Mouse (Mus musculus) adipocyte (in vitro differentiated cells): ENCODE measurements around the gene 1810062G17Rik.
A peak's percentile ranks its signal among the peaks of the same experiment; 100 is the strongest.

Experiments
- DNase-seq: peaks from one replicate; pipeline ENCODE4 v3.0.0-alpha.2; 2016; ENCODE audit warnings: low spot score

1810062G17Rik gene

DNA sequence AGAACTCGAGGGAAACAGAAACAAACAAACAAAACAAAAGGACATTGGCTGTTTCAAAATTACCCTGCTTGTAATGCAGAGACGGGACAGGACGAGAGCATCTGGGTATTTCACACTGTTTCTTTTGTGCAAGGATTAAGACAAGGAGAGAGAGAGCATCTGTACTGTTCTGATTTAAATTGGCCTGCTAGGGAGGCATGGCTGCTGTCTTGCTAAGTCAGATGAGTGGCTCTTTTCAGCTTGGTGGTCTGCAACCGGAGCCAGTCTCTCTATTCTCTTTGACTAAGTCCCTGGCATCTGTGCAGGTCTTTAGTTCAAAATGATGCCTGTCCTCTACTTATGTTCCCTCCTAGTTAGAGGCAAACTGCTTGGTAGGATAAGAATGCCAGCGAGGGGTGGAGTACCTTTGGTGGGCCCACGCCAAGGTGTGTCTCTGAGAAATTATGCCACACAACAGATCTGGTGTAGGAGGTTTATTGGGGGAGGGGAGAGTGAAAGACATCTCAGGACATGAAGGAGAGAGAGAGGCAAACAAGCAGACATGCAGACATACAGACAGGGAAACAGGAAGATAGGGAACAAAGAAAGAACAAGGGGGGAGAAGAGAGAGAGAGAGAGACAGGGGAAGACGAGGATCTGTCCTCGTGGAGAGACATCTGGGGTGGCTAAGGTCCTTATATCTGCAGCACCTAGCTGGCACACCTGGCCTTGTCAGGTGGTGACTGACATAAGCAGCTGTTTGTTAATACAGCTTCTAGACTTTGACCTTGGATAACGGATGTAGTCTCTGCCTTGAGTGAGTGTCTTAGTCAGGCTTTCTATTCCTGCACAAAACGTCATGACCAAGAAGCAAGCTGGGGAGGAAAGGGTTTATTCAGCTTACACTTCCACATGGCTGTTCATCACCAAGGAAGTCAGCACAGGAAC is 30.3 kb downstream of the 1810062G17Rik start:
- no peak for DNase-seq

GRCm38 (mm10) chr3:36511491-36511890 is 35.8 kb downstream of the 1810062G17Rik start:
- no peak for DNase-seq

- DNase-seq = no peak
Observed at GRCm38 (mm10) chr3:36516196-36516595, 40.5 kb downstream of the 1810062G17Rik start.

DNA sequence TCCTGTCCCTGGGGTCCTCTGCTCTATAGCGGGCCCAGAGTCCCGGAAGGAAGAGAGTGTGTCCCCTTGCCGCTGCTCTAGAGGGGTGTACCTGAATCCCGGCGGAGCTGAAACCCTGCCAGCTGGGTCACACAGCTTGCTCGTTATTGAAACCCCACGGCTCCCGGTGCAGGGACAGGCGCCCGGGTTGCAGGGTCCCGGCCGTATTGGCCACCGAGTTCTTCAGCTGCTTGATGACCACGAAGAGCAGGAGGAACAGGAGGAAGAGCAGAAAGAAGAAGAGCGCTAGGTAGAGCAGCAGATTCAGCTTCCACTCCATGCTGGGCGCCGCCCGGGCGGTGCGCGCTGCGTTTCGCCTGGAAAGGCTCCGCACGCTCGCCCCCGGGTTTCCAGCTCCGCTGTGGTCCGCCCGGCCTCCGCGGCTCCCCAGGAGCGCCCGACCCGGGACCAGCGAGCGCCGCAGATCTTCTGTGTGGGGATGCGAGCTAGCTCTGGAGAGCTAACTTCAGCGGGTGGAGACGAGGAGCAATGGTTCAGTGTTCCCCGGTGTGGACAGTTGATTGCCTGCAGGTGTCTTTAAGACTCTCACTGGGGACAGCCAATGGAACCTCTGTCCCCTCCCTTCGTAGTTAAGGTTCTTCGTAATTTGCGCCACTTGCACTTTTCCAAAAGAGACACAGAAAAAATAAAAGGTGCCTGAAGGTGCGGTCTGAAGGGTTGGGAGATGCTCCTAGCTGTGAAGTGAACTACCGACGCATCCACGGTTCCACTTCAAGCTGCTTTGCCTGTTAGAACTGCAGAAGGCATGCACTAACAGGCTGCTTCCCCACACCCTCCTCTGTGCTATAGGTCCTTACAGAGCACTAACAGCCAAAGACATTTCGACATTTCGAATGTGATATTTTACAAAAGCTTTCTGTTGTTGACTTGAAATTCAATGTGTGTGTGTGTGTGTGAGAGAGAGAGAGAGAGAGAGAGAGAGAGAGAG is 45.6 kb downstream of the 1810062G17Rik start, which contains the start of gene Gm11549:
Gene Gm11549 (minus strand): TSS at position 741 of the 988 bp plus-strand sequence.
- DNase-seq = no peak

- no peak for DNase-seq
Observed at GRCm38 (mm10) chr3:36522137-36522536, 46.4 kb downstream of the 1810062G17Rik start.

DNA sequence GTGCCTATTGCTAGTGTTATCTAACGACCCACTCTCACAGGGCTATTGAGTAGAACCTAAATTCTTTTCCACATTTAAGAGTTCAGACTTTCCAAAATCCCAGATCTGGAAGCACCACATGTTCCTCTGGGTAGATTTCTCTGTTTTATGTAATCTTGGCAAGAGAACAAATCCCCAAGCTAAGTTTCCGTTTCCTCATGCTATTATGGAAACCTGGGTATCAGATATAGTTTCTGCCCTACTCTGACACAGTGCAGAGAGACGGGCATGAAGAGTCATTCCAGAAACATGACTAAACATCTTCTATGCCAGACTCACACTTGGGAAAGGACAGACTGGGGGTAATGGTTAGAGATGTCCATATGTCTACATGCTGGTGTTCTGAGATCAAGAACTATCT is 48.7 kb downstream of the 1810062G17Rik start:
- DNase-seq = no peak

DNA sequence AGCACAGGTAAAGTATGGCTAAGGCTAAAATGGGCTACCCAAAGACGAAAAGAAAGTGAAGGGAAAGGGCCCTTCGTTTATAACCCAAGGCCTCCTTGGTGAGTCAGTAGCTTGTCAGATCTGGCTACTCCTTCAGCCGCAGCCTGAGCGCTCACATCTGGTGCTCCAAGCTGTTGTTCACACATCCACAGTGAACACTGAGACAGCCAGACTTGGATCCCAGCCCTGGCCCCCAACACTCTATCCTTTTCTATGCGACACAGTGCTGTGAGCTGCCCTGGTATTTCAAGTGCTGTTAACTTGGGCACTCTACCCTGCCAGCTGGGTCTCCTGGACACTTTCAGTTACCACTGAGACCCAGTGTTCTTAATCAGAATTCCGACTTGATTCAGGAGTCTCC is 54.6 kb downstream of the 1810062G17Rik start:
- DNase-seq = no peak

DNA sequence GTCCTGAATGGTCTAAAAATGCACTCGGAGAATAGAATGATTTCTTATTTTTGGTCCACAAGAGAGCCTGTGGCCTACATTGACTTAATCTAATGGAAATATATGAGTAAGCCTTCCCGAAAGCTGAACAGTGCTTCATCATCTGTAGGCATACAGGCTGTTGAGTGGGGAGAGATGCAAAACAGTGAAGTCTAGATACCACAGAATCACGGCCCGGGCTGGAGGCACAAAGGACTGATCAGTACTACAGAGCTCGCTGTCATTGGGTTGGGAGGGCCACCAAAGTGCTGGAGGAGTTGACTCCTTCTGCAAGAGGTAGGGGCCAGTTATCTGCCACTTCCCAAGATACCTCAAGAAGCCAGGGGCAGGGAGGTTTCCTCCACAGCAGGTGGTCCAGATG is 55.0 kb downstream of the 1810062G17Rik start:
- DNase-seq = no peak

- DNase-seq = peak; percentile 50
Observed at GRCm38 (mm10) chr3:36531242-36531641, 55.5 kb downstream of the 1810062G17Rik start.
